Mouse (Mus musculus) hindbrain, embryonic 11.5 days (tissue): Measurements from ENCODE around the gene Cox4i1. TPM values are rescaled to one million over a fixed set of nuclear protein-coding genes. Genes with fewer than 3 reads are reported as not detected.

Experiments used
- ATAC-seq: fragments of 200-750 bp; cut with Nextera tagmentation; 2 replicates; pipeline ENCODE4 v1.8.0; 2017; ENCODE audit warnings: mild to moderate bottlenecking, moderate TSS enrichment, moderate library complexity; ENCODE audit not compliant: low FRiP score
- DNase-seq: peaks from one replicate; pipeline ENCODE4 v3.0.0-alpha.2; 2015; ENCODE audit warnings: low spot score
- H3K27ac ChIP-seq: fragments of 300-500 bp; sonication (generic); 2 replicates; pipeline ENCODE4 v1.5.1; 2014; ENCODE audit warnings: mild to moderate bottlenecking, low read depth, low read length
- H3K27me3 ChIP-seq: fragments of 300-500 bp; sonication (generic); 2 replicates; pipeline ENCODE4 v1.6.1; 2014; ENCODE audit warnings: mild to moderate bottlenecking, low read length, moderate library complexity, mixed read lengths; ENCODE audit not compliant: control insufficient read depth, insufficient read depth
- H3K36me3 ChIP-seq: fragments of 300-500 bp; sonication (generic); 2 replicates; pipeline ENCODE4 v1.6.1; 2014; ENCODE audit warnings: mild to moderate bottlenecking, low read length, moderate library complexity, mixed read lengths; ENCODE audit not compliant: control insufficient read depth, insufficient read depth
- H3K4me1 ChIP-seq: fragments of 300-500 bp; sonication (generic); replicated peaks from 2 replicates; pipeline ENCODE4 v1.6.1; 2014; ENCODE audit warnings: low read length, mixed read lengths; ENCODE audit not compliant: control insufficient read depth, insufficient read depth
- H3K4me2 ChIP-seq: fragments of 300-500 bp; sonication (generic); replicated peaks from 2 replicates; pipeline ENCODE4 v1.6.1; 2014; ENCODE audit warnings: mild to moderate bottlenecking, low read depth, low read length
- H3K4me3 ChIP-seq: fragments of 300-500 bp; sonication (generic); 2 replicates; pipeline ENCODE4 v1.5.1; 2014; ENCODE audit warnings: low read depth, low read length
- H3K9ac ChIP-seq: fragments of 300-500 bp; sonication (generic); 2 replicates; pipeline ENCODE4 v1.6.1; 2014; ENCODE audit warnings: low read depth, low read length
- H3K9me3 ChIP-seq: fragments of 300-500 bp; sonication (generic); 2 replicates; pipeline ENCODE4 v1.6.1; 2016; ENCODE audit warnings: low read length; ENCODE audit not compliant: control insufficient read depth
- WGBS: fragments of 180-500 bp; shearing (Covaris S2); extraction: QIAGEN DNeasy Blood & Tissue Kit; methylation state at CpG from one replicate; pipeline ENCODE4 v1.1.7; 2014; 5-methylcytosine and 5-hydroxymethylcytosine counted together
- polyA plus RNA-seq: library from polyadenylated mRNA; unstranded; fragments of >200 nt; fragmentation: Nextera tagmentation; extraction: Ambion mirVana; gene quantifications from 2 replicates; pipeline ENCODE4 v1.2.1, GENCODE M21; 2014

Cox4i1 gene
- polyA plus RNA-seq, 1 experiment from 2014 or later, result 997 TPM

DNA sequence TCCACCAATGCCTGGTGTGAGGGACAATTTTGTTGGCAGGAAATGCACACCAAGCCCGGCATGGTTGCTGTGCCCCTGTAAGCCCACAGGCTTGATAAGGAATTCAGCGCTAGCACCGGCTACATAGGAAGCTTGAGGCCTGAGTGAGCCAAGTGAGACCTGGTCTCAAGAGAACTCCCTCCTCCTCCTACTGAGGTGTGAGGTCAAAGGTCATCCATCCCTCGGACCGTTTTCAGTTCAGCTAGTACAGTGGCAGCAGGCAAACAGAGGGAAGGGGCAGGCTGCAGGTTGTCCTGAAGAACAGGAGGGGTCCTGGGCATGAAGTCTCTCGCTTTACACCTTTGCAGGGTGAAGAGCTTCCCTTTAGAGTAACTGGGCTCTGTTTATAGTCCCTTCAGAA lies 37.2 kb upstream of the Cox4i1 start:
- no peak for ATAC-seq
- Histone ChIP-seq H3K27me3 (peaks cover 15% of the 10 kb centered on the region), H3K4me2 (no peak overlapping the region)

GRCm38 (mm10) chr8:120631441-120632375 lies 36.3 kb upstream of the Cox4i1 start:
- no peak for ATAC-seq
- Histone ChIP-seq H3K4me3 (no peak overlapping the region), H3K36me3 (no peaks in the 10 kb centered on the region), H3K4me1 (peaks cover 9% of the 10 kb centered on the region; the same call in 1 of the 2 replicates), H3K9me3 (no peaks in the 10 kb centered on the region), H3K9ac (no peak overlapping the region), H3K27me3 (peaks cover 15% of the 10 kb centered on the region), H3K4me2 (no peak overlapping the region), H3K27ac (no peak overlapping the region)
- 84% methylated on average over 21 of the region's 21 CpGs for WGBS
- no peak for DNase-seq

More for the DNA sequence above, 37.2 kb upstream of the Cox4i1 start:
- Histone ChIP-seq H3K4me1 (peaks cover 9% of the 10 kb centered on the region; the same call in 1 of the 2 replicates), H3K36me3 (no peaks in the 10 kb centered on the region), H3K9ac (no peak overlapping the region), H3K9me3 (no peaks in the 10 kb centered on the region), H3K27ac (no peak overlapping the region), H3K4me3 (no peak overlapping the region)
- WGBS, result 55% methylated on average over 6 of the region's 6 CpGs
- DNase-seq, result no peak

DNA sequence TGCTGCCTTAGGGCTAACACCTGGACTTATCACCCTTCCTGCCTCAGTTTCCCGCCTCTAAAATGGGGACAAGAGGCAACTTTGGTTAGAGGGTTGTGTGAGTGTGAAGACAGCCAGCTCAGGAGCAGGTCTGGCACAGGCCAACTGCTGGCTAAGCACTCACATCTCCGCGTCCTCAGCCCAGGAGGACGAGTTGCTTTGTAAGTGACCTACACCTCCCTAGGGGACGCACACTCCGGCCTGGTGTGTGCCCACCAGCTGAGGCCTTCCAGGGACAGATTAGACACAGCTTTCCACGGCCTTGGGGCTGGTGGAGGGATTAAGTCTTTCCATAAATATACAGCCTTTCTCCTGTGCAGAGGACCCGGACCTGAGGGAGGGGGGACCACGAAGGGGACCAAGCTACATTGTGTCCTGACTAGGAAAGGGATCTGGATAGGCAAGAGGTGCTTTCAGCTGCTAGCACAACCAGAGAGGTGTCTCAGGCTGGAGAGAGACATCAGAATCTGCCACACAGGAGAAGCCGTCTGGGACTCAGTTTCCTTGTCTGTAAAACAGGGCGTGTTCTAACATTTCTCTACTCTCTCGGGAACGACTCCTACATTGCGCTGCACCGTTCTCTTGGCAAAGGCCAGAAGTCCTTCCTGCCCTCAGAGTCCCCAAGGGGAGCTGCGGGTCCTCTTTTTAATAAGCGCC lies 34.9 kb upstream of the Cox4i1 start:
- 30% methylated on average over 17 of the region's 17 CpGs for WGBS
- Histone ChIP-seq H3K9me3 (no peaks in the 10 kb centered on the region), H3K4me1 (peaks cover 9% of the 10 kb centered on the region; the same call in 1 of the 2 replicates), H3K27me3 (peaks cover 15% of the 10 kb centered on the region), H3K4me3 (peak overlapping the region; percentile 49; the same call in 1 of the 2 replicates), H3K4me2 (0 out of 2 replicates have a peak overlapping the region, but pooled peaks have one; percentile 6), H3K36me3 (no peaks in the 10 kb centered on the region), H3K27ac (no peak overlapping the region), H3K9ac (no peak overlapping the region)
- DNase-seq, result no peak
- ATAC-seq, result no peak

- H3K27ac ChIP-seq, result no peak overlapping the region
- peaks cover 9% of the 10 kb centered on the region; the same call in 1 of the 2 replicates for H3K4me1 ChIP-seq
- DNase-seq (peak; percentile 48), ATAC-seq (peak; percentile 41)
- H3K9ac ChIP-seq, result peak overlapping the region; percentile 57; the same call in 1 of the 2 replicates
- H3K27me3 ChIP-seq, result peaks cover 15% of the 10 kb centered on the region
- peak overlapping the region; percentile 98 for H3K4me2 ChIP-seq
- 1% methylated on average over 29 of the region's 44 CpGs for WGBS
- H3K36me3 ChIP-seq, result no peaks in the 10 kb centered on the region
- no peaks in the 10 kb centered on the region for H3K9me3 ChIP-seq
- H3K4me3 ChIP-seq, result peak overlapping the region; percentile 49
Measured at GRCm38 (mm10) chr8:120633665-120634271, 34.3 kb upstream of the Cox4i1 start.

DNA sequence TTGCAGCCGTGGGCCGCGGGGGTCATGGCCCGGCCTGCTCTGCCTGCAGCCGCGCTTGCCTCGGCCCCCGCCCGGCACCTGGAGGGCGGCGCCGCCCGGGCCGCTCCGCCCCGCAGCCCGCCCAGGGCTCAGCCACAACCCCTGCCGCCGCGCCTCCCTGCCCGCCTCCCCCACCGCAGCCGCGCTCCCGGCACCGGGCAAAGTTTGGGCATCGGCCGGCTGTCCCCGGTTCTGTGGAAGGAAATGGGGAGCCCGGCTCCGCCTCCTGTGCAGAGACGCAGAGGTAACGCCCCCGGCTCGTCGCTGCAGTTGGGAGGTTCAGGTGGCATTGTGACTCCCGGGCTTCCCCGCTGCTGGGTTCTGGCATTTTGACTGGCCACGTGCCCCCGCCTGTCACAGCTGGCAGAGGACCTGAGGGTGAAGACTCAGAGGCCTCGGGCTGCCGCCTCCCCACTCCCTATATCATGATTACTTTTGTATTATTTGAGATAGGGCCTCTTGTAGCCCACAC lies 33.6 kb upstream of the Cox4i1 start:
- Histone ChIP-seq H3K27ac (no peak overlapping the region), H3K9me3 (no peaks in the 10 kb centered on the region), H3K36me3 (no peaks in the 10 kb centered on the region), H3K9ac (peak overlapping the region; percentile 57; the same call in 1 of the 2 replicates), H3K4me2 (peak overlapping the region; percentile 98), H3K4me3 (peak overlapping the region; percentile 49), H3K4me1 (peaks cover 9% of the 10 kb centered on the region; the same call in 1 of the 2 replicates), H3K27me3 (peaks cover 15% of the 10 kb centered on the region)
- WGBS, result 0% methylated on average over 35 of the region's 42 CpGs
- DNase-seq, result peak; percentile 39
- no peak for ATAC-seq

DNA sequence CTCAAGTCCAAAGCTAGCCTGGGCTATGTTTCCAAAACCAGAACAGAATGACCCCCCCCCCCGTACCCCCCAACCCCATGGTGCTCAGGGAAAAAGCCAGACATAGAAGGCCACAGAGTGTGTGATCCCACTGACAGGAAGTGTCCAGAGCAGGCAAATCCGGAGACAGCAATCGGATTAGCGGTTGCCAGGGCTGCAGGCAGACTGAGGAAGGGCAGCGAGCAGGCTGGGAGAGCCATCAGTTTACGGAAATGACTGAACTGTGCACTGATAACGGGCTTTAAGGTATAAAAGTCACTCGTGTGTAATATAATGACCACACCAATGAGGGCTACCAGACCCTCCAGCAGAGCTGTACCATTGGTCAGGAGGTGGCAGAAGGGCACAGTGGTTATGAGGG lies 26.8 kb upstream of the Cox4i1 start:
- WGBS, result 48% methylated on average over 8 of the region's 8 CpGs
- DNase-seq (no peak), ATAC-seq (no peak)
- no peaks in the 10 kb centered on the region for H3K9me3 ChIP-seq
- H3K36me3 ChIP-seq, result no peaks in the 10 kb centered on the region
- H3K4me2 ChIP-seq, result no peak overlapping the region
- H3K27me3 ChIP-seq, result no peaks in the 10 kb centered on the region
- H3K27ac ChIP-seq, result no peak overlapping the region
- H3K9ac ChIP-seq, result no peak overlapping the region
- no peak overlapping the region for H3K4me3 ChIP-seq
- H3K4me1 ChIP-seq, result no peaks in the 10 kb centered on the region

- no peak overlapping the region for H3K9ac ChIP-seq
- H3K4me2 ChIP-seq, result no peak overlapping the region
- no peaks in the 10 kb centered on the region for H3K36me3 ChIP-seq
- no peaks in the 10 kb centered on the region for H3K27me3 ChIP-seq
- no peaks in the 10 kb centered on the region for H3K9me3 ChIP-seq
- no peak overlapping the region for H3K4me3 ChIP-seq
- ATAC-seq, result no peak
- H3K4me1 ChIP-seq, result no peaks in the 10 kb centered on the region
- WGBS, result 80% methylated on average over 10 of the region's 10 CpGs
- H3K27ac ChIP-seq, result no peak overlapping the region
- DNase-seq, result no peak
Measured at GRCm38 (mm10) chr8:120642031-120642662, 25.9 kb upstream of the Cox4i1 start.

DNA sequence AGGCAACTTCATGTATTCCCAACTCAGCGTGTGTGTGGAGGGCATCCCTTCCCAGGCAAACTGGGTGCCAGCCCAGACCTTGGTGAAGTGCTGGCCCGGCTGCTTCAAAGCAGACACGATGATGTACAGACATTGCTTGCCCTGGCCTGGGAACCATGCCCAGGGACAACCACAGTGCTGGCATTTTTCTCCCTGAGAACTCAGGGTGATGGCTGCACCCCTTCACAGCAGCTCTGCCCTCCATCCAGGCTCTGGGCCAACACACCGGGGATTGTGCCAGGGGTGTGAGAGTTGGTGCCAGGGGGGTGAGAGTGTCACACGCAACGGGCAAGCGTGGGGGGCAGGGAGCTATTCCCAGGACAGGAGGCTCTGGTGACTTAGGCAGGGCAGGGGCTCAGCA lies 23.4 kb upstream of the Cox4i1 start:
- no peaks in the 10 kb centered on the region for H3K36me3 ChIP-seq
- no peak overlapping the region for H3K9ac ChIP-seq
- H3K4me1 ChIP-seq, result no peaks in the 10 kb centered on the region
- DNase-seq (no peak), ATAC-seq (no peak)
- no peak overlapping the region for H3K4me2 ChIP-seq
- H3K4me3 ChIP-seq, result no peak overlapping the region
- WGBS, result 86% methylated on average over 7 of the region's 7 CpGs
- no peaks in the 10 kb centered on the region for H3K27me3 ChIP-seq
- H3K9me3 ChIP-seq, result no peaks in the 10 kb centered on the region
- no peak overlapping the region for H3K27ac ChIP-seq
